Mouse (Mus musculus) naive thymus-derived CD4-positive, alpha-beta T cell, adult 2 months (primary cell): Measurements from ENCODE around the gene Sorcs3.

Experiments used
- DNase-seq: peaks from one replicate; pipeline ENCODE4 v3.0.0-alpha.2; 2011; ENCODE audit warnings: low read depth

Gene Sorcs3

DNA sequence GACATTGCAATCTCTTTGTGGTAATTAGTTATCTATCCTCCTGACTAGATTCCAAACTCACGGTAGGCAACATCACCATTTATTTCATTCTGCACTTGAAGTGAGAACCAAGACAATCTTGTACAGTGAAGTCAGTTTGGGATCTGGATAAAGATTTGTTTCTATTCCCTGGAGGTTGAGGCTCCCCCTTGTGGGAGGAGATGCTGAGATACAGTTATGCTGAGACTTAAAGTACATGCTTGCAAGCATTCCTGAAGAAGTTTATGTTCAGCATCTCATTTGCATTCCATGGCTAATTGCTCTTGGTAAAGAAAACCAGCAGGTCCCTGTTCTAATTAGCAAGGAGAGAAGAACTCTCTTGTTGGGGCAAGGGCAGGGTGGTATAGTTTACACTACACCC, 185.7 kb downstream of the Sorcs3 start:
- DNase-seq = no peak

DNA sequence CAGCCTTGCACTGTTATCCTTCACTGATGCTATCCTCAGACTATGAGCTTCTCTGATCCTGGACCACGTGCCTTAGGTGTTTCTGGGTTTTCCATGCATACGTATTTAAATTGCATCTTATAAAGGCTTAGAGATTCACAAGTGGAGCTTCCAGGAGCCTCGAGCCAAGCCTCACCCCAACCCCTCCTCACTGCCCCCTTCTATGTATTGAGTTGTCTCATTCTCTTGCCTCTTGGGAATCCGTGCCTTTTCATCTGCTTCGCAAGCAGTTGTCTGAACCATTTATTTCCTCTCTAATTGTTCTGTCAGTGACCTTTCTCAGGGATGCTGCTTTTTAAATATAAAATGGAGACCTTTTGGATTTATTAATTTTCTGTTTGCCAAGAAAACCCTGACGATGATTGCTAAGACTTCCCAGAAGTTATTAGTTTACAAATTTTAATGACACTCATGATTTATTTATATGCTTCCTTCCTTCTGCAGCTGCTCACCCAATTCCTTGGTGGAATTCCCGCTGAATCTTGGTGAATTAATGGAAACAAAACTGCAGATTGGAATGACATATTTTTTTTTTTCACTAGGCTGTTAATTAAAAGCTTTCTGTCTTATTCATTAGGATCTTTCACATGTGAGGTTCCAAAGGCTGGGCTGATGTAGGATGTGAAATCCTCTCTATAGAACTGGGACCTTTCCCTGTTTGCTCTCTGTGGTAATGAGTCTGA, 199.1 kb downstream of the Sorcs3 start:
- DNase-seq = no peak

DNA sequence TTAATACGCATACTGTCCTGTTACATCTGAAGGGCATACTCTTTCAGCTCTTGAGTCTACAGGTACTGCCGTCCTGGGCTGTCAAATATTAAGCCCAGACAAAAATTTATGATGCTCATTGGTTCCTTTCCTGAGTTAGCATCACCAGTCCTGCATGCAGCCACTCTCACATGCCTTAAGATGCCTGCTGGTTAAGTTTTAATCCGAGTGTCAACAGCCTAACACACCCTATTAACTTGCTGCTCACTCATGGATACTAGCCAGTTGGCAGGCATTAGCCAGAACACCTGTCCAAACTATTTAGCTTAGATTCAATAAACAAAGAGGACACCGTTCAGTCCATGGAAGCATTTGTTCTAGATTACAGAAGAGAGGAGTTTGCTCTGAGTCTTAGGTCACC, 202.4 kb downstream of the Sorcs3 start:
- no peak for DNase-seq

DNA sequence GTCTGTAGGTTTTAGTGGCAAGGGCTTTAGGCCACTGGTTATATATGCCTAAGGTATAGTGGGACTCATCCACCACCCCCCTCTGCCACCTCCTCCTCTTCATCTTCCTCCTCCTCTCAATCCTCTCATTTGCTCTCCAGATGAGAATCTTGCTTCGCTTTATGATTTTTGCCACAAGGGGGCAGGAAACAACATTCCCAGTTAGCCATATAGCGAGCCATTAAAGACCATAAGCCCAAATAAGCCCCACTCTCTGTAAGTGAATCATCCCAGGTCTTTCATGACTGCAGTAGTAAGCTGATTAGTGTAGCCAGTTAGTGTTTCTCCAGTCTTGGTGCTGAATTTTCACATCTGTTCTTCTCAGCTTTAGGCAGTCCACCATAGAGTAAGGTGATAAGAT, 205.5 kb downstream of the Sorcs3 start:
- DNase-seq = no peak

DNA sequence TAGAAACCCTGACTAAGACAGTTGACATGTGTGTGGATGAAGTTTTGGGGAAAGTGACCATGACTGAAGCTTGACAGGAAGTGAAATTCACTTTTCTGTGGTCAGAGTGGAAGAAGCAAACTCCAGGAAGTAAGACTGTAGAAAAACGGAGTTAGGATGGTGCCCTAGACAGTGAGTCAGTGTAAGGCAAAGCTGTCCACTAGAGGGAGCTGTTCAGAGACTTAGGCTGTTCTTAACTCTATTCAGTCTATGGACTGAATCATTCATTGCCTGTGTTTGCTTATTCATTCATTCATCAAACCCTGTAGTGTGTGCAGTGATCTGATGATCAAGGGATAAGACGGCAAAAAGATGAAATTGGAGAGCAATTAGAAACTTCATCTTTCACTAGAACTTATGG, 208.0 kb downstream of the Sorcs3 start:
- no peak for DNase-seq

DNA sequence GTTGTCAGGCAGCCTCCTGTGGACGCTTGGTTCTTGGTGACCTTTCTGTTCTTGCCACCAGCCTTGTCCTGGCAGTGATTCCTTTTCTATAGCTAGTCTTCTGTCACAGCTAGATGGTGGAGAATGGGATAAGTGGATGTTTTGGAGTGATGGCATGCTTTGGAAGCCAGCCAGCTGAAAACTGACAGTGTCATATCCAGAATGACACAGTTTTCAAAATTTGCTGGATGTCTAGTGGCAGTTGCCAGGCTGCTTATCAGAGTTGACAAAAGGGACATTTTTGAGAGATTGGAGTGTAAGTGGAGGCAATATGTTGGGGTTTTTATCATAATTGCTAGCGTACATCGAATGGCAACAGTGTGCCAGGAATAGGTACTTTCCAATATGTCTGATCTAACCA, 212.5 kb downstream of the Sorcs3 start:
- no peak for DNase-seq

DNA sequence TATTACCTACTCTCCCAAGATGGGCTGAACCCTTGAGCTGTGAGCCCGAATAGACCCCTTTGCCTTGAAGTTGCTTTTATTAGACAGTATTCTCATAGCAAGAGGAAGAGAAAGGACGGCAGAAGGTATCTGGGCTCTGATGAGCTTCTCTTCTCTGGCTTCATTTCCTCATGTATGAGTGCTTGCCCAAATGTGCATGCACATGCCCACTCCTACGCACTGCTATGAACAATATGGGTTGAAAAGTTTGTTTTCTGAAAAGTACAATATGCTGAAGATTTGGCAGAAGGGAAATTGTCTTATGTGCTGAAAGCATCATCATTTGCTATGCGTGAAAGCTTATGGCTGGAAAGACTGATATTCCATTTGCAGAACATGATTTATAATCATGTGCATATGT, 223.4 kb downstream of the Sorcs3 start:
- no peak for DNase-seq

DNA sequence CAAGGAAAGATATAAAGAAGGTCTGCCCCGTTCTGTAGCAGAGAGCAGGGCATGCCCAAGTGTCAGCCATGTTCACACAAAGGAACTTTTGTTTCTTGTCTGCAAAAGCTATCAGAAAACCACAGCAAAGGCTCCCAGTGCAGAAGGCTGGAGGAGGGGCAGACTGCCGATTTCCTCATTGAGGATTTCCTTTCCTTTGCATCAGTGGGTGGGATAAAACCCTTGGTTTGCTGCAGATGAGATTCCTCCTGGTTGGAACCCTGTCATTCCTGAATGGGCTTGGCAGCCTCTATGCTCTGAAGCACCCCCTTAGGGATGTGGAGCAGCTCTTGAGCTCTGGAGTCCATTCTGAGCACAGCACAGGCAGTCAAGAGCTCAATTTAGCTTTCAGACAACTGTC, 223.9 kb downstream of the Sorcs3 start:
- DNase-seq = no peak

DNA sequence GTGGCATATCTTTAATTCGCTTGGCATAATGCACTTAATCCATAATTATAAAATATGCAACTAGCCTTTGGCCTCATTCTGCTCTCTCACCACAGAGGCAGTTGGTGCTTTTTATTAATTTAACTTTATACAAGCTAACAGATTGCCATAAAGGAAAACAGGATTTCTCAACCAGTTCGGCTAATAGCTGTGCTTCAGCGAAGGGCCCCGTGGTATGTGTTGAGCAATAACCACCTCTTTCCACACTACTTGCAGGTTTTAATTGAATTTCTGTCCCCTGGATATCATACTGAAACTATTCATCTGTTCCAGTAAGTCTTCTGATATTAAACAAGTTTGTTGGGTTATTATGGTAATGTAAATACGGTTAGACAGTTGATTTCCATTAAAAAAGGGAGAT, 224.5 kb downstream of the Sorcs3 start:
- DNase-seq = no peak

DNA sequence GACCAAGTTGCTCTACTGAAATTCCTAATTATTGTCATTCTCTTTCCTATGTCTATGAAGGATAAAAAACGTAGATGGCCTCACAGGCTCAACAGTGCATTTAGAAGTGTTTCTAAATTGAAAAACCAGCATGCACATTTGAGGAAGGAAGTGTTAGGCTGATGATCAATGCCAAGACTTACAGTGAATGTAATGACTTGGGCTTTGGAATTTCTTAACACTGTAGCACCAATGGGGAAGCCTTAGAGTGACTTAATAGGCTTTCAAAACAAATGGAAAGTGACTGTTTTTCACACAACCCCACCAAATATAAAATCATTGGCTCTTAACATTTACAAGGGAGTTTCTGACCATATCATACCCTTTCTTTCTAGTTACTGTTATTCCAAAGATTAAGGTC, 232.6 kb downstream of the Sorcs3 start:
- DNase-seq = no peak

DNA sequence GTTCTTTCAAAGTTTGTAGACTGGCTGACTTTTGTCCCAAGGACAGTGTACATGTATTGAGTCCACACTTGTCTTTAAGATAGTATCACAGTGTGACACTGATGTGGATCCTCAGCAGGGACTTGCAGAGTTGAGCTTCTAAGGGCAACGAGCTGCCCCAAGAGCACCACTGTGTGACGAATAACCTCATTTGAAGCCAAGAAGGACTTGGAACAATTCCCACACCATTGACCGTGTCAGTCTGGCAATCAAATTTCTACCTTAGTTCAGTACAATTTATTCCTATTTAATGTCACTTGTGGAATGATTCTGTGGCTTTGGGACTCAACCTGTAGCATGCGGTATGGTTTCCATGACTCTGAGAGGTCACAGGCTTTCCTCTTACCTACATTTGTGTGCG, 255.3 kb downstream of the Sorcs3 start:
- DNase-seq = no peak

DNA sequence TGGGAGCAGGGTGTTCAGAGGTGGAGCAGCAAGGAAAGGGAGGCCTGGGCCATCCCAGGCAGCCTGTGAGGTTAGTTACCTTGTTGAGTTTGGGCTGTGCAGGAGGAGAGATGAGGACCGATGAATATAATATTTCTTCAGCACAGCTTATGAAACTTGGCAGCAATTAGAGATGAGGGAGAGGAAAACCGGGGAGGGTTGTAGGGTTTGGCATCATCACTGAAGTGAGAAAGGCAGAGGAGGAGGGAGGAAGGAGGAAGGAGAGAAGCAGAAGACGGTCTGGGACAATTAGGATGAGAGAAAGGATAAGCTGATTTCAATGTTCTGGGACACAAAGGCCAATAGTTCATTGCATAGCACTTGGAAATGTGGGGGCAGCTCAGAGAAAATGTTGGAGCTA, 256.6 kb downstream of the Sorcs3 start:
- no peak for DNase-seq

DNA sequence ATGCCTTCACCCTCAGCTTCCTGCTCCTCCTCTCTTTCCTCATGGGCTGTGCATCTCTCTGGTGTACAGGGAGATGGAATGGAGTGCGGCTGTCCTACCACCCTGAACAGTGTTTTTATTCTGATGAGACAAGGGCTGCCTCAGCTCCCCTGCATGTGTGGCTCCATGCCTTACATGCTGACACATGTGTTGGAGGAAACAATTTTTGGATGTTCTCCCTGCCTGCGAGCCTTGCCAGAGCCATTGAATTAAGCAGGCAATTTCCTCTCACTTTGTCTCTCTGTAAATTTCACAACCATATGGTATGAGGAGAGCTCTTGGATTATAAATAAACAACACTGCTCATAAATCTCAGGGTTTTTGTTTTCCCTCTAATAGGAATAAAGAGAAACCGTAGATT, 257.7 kb downstream of the Sorcs3 start:
- no peak for DNase-seq

DNA sequence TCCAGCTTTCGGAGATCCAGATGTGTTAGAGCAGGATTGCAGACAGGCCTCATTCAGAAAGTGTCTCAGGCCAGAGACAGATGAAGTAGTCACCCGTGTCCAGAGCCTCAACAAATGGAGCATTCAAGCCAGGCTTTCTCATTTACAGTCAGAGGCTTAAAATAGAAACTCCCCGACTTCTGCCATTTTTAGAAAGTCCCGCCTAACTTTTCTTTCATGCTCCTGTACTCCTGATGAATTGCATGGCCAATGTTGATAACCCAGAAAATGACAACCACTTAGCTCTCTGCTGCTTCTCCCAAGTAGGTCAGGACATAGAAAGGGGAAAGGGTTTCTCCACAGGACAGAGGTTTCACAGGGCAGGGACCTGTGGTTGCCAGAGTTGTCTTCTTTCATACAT, 261.6 kb downstream of the Sorcs3 start:
- no peak for DNase-seq

DNA sequence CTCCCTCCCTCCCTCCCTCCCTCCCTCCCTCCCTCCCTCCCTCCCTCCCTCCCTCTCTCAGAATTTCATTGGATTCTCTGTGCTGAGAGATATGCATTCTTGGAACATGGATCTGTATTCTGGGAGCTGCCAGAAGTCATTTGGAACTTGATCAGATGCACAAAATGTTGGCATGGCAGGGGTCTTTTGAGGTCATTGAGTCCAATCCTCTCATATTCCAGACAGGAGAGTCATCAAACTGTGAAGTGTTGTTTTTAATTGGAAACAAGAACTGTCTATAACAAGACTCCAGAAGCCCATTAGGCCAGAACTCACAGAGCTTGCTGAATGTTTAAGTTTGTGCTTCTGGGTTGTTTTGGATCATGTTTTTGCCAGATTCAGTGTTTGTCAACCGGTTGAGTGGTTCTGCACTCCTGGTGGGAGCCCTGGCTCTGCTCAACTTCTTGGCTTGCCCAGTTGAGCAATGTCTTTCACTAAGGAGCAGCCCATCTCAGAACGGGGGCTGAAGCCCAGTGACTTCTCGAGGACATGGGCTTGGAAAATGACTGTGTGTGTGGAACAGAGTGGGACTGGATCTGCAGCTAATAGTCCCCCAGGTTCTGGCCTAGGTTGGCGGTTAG, 264.1 kb downstream of the Sorcs3 start:
- DNase-seq = no peak

DNA sequence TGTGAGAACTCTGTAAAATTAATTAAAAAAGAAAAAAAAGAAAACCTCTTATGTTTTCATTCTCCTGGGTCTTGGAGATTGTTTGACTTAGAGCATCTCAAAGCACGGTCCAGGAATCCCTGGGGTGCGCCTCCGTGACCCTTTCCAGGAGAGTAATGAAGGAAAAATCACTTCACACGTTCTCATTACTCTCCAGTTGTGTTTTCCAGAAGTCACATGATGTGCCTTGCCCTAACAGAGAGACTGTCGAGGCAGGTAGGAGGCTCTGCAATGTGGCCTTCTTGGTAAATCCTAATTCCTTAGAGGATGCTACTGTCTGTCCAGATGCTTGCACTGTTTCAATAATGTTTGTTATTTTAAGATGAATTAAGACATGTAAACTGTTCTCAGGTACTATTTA, 266.1 kb downstream of the Sorcs3 start:
- no peak for DNase-seq

DNA sequence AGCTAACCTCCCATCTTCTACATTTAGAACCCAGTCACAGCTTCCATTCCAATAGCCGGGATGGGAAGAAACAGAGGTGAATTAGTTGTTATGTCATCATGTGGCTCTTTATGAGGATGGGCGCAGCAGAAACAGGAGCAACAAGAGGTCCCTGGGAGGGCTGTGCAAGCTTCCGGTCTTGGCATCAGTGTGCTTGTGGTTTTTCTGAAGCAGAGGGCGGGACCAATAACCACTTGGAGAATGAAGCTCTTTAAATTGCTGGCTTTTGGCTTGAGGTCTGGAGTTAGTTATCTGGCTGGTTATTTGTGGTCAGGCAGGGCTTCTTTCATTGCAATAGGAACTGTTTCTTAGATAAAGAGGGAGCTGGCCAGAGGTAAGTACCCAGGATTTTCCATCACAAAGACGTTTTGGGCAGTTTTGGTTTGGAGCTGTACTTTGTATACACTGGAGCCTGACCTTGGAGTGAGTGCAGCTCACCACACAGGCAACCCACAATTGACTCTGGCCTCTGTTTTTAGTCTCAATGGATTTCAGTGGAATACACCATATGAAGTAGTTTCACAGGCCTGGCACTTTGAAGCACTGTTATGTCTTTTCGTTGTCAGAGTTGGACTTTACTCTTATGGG, 270.1 kb downstream of the Sorcs3 start:
- no peak for DNase-seq

DNA sequence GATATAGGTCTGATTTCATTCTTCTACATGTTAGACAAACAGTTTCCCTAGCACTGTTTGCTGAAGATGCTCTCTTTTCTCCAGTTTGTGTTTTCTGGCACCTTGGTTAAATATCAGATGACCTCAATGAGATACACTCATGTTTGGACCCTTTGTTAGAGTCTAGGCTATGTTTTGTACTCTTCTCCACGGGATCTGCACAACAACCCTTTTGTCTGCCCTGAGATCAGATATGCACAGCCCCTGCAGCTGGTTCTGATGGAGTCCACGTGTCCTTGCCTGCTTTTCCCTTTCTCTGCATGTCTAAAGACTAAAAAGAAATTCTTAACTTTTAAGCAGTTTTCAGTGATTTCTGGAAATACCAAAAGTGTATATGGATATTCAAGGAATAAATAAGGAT, 273.0 kb downstream of the Sorcs3 start:
- no peak for DNase-seq

DNA sequence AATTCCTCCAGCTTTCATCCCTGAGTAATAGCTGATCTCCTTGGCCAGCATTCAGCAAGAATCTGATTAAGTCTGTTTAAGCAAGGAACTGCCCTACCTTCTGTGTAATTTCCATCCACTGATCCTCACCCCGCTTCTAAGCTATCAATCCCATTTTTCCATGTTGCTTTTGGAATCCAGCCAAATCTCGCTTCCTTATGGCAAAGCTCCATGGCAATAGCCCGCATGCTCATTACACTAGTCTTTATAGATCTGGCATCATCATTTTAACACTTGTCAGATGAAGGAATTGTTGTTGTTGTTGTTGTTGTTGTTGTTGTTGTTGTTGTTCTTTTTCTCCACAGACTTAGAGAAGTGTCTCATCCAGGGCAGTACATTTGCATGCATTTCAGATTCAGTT, 277.1 kb downstream of the Sorcs3 start:
- no peak for DNase-seq

DNA sequence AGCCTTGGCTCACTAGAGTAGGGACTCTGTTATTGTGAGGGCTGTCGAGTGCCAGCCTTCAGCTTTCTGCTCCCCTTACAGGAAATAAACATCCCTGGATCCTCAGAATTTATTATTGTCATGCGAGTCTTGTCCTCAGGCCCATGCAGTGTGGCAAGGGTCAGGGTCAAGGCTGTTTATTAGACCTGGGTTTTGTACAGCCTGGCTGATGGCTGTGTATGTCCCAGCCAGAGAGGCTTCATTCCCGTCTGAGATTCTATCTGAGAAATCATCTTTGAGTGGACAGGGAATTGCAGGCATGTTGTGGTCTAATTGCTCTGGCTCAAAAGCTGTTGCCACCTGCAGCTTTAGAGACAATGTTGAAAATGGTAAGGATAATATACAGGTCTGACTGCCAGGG, 285.3 kb downstream of the Sorcs3 start:
- DNase-seq = no peak

DNA sequence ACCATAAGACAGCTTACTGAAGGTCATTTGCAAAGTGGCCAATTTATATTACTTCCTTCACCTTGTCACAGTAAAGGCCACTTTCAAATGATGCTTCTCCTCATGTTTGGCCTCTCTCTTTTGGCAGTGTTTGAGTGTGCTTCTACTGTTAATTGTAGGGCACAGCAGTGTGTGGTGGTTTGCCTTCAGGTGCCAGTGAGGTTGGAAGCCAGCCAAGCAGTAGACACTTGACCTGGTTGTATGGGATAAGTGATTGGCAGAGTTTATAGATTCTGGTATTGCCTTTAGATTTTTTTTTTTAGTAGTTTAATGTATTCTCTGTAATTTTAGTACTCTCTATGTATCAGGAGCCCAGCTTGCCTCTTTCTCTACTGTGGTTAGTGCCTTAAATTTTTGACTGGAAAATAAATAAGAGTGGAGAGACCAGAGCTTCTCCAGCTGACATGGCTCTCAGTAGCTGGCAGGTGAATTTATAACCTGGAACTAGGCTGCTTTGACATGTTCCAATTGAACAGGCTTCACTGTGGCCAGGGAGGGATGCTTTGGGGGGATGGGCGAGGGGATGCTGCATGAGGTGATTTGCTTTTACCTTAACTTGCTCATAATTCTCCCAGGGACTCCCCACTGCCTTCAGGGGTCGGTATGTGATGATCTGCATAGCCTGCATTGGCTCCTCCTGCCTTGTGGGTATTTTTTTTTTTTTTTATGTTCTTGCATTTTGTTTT, 298.2 kb downstream of the Sorcs3 start:
- no peak for DNase-seq

DNA sequence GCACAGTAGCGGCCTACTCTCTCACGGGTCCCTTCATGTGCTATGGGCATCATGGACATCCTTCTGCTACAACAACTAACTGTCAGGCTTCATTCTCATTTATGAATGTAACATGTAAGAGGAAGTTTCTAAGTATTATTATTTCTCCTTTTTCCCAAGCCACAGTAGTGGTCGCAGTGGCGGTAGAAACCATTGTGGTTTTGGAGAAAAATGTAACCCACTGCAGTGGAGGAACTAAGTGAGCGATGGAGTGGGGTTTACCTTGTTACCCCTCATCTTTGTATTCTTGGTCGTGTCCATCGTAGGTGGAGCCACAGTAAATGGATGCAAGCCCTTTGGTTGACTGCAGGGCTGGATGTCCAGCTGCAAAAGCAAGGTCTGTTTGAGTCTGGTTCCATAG, 318.0 kb downstream of the Sorcs3 start:
- no peak for DNase-seq
